Mouse (Mus musculus): ENCODE results near the gene Tmem40.

Tmem40 gene

DNA sequence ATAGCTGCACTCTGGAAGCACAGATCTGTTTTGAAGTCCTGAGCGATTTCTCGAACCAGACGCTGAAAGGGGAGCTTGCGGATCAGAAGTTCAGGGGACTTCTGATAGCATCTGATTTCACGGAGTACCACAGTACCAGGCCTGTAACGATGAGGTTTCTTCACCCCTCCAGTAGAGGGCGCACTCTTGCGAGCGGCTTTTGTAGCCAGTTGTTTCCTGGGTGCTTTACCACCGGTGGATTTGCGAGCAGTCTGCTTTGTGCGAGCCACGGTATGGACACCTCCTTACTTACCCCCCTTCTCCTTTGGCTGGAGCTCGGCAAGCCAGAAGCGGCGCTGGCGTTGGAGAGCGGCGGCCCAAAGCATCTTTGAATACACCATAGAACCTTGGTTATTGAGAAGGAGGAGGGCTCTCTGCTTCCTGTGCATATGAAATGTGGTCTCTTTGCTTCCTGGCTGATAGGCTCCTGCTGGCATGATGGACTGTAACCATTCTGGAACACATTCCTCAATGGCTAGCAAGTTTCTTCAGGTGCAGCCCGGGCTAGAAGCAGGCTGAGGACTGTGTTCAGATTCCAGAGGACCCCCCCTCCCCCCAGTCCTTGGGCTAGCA lies 8.0 kb upstream of the Tmem40 start:
- DNase-seq (ENCODE audit: extremely low read depth, low read depth): no peak

DNA sequence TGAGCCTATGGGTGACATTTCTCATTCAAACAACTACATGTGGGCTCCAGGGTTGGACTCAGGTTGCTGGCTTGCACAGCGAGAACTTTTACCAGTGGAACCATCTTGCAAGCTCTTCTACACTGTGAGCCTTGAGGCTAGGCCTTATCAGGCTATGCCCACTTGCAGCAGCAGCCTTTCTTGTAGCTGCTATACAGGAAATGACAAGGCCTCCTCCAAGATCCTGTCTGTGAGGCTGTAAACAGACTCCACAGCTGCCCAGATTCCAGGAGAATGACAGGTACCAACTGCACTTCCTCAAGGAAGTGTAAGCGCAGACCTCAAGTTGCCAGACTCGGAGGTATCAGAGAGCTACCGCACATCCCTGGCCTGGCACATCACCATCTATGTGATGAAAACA lies 6.0 kb upstream of the Tmem40 start:
- DNase-seq (ENCODE audit: extremely low read depth, low read depth): peak; percentile 69

GRCm38 (mm10) chr6:115767357-115767756 lies 5.1 kb upstream of the Tmem40 start:
- no peak for DNase-seq (ENCODE audit: extremely low read depth, low read depth)

- DNase-seq (ENCODE audit: extremely low read depth, low read depth): no peak
These were observed 2.0 kb upstream of the Tmem40 start for GRCm38 (mm10) chr6:115764179-115764578.

GRCm38 (mm10) chr6:115760982-115761381 lies 1.2 kb downstream of the Tmem40 start:
- DNase-seq (ENCODE audit: extremely low read depth, low read depth): no peak

DNA sequence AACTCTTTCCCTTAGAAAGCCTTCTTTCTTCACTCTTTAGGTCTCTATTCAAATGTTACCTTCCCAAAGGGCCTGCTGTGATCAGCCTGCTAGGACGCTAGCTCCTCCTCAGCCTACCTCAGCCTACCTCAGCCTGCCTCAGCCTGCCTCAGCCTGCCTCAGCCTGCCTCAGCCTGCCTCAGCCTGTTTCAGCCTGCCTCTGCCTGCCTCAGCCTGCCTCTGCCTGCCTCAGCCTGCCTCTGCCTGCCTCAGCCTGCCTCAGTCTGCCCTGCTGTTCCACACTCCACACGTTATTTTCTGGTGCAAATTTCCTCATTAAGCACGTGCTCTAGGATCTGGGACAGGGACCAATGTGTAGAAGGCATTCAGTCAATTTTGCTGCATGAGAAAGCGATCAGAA lies 2.1 kb downstream of the Tmem40 start:
- no peak for DNase-seq (ENCODE audit: extremely low read depth, low read depth)

GRCm38 (mm10) chr6:115759461-115759860 lies 2.7 kb downstream of the Tmem40 start:
- no peak for DNase-seq (ENCODE audit: extremely low read depth, low read depth)

DNA sequence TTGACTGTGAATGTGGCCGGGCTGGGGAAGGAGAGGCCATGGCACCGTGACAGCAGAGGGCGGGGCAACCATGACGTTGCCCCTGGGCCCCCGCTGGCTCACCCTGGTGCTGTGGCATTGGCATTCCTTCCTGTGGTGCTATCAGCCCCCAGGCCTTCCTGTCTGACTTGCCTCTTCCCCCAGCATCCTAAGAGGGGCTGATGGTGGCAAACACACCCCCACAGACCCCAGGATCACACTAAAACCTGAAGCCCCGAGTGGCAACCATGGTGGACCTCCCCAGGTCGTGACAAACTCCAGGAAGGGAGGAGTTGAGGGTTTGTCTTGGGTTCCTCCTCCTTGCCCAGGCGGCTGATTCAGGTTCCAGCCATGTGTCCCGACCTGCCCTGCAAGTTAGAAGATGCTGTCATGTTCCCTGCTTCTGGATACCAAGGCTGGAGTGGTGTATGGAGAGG lies 3.2 kb downstream of the Tmem40 start:
- no peak for DNase-seq (ENCODE audit: extremely low read depth, low read depth)

GRCm38 (mm10) chr6:115755536-115755935 lies 6.7 kb downstream of the Tmem40 start:
- DNase-seq (ENCODE audit: extremely low read depth, low read depth): peak; percentile 66

DNA sequence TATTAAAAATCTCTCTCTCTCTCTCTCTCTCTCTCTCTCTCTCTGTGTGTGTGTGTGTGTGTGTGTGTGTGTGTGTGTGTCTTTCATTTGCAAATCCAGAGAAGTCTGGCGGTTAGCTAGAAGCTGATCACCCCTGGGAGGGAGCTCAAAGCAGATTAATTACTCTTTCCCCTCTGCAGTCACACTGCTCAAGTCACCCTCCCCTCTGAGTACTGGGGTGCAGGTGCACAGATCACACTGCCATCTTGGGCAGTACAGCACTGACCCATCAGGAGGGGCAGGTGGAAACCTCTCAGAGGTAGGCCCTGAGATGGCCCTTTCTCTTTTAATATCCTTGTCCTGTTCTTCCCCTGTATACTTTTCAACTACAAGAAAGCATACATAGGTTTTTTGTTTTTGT lies 15.9 kb downstream of the Tmem40 start:
- DNase-seq (ENCODE audit: extremely low read depth, low read depth): no peak

- DNase-seq (ENCODE audit: extremely low read depth, low read depth): no peak
These were observed 18.6 kb downstream of the Tmem40 start for GRCm38 (mm10) chr6:115743569-115743968.

- DNase-seq (ENCODE audit: extremely low read depth, low read depth): no peak
These were observed 23.2 kb downstream of the Tmem40 start for GRCm38 (mm10) chr6:115739056-115739455.

DNA sequence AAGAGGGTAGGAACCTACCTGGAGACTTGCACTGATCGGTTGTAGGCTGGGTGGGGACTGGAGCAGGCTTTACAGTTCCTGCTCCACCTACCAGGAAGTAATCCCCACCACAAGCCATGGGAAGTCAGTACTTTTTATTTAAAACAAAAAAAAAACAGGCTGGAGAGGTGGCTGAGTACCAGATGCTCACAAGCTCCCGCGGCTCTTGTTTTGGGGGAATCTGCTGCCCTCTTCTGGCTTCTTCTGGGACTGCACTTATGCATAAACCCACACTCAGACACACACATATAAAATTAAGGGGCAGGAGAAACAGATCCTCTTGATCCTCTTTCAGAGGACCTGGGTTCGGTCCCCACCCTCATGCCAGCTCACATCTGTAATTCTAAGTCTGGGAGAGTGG lies 27.3 kb downstream of the Tmem40 start:
- DNase-seq (ENCODE audit: extremely low read depth, low read depth): no peak

- no peak for DNase-seq (ENCODE audit: extremely low read depth, low read depth)
These were observed 29.8 kb downstream of the Tmem40 start for GRCm38 (mm10) chr6:115732341-115732928.

DNA sequence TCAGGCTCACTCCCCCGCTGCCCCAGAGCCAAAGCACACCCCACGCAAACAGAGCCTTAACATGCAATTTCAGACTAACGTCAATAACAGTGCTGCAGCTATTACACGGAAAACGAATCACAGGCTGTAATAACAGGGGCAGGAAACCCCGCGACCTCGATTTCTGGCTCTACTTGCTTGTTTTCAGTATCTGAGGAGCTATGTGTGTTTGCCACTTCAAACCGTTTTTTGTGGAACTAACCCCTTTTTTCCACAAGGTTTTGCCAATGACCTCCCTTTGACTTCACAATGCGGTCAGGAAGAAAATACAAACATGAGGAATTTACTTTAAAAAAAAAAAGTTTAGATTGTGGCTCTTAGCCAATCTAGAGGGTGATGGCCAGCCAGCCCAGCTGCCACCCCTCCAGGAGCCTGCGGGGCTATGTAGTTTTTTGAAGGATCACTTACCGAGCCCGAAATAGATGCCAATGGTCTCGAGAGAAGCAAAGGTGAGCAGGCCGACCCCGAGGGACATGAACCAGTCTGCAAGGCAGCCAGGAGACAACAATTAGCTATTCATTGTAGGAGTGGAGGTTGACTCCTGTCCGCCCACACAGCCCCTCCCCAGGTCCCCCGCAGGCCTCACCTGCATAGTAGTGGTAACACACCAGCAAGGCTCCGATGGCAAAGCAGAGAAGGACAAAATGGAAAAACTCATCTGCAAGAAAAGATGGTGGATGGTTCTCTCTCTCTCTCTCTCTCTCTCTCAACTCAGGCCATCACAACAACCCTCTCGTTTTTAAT lies 31.5 kb downstream of the Tmem40 start:
- DNase-seq (ENCODE audit: extremely low read depth, low read depth): no peak

- DNase-seq (ENCODE audit: extremely low read depth, low read depth): no peak
These were observed 34.6 kb downstream of the Tmem40 start for GRCm38 (mm10) chr6:115727570-115727969.

GRCm38 (mm10) chr6:115727108-115727507 lies 35.1 kb downstream of the Tmem40 start:
- peak; percentile 36 for DNase-seq (ENCODE audit: extremely low read depth, low read depth)

- DNase-seq (ENCODE audit: extremely low read depth, low read depth): no peak
These were observed 40.0 kb downstream of the Tmem40 start for GRCm38 (mm10) chr6:115722246-115722645.

GRCm38 (mm10) chr6:115717715-115718558 lies 44.3 kb downstream of the Tmem40 start:
- DNase-seq (ENCODE audit: extremely low read depth, low read depth): no peak

DNA sequence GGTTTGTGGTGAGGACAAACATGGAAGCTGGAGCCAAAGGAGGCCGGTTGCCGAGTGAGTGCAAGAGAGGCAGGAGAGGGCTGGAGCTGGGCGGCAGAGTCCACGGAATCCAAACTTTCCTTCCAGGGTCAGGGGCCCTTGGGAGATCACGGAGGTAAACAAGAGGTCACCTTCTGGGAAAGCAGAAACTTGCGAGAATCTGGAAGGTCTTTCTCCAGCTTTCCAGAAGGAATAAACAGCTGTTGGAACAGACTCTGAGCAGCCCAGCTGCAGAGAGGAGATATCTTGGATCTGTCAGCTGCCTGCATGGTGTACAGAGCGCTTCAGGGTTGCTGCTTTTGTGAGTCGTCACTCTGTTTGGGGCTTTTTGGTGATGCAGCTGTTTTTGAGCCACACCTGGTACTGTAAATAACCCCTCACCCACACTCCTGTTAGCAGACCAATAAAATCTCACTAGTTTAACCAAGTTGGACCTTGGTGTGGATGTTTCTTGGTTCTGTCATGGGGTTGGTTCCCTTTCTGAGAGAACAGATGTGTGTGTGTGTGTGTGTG lies 45.0 kb downstream of the Tmem40 start:
- no peak for DNase-seq (ENCODE audit: extremely low read depth, low read depth)

DNA sequence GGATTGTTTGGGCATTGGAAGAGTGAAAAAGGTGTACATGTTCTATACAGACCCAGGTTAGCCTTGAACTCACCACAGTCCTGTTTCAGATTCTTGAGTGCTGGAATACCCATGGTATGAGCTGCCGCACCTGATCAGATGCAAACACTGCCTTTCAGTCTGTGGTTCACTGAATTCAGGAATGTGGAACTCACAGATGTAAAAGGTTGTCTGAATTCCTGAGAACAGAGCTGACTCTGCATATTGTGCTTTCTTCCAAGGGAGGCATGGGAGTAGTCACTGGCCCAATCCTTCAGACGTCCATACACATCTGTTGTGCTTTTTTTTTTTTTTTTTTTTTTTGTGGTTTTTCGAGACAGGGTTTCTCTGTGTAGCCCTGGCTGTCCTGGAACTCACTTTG lies 50.9 kb downstream of the Tmem40 start:
- no peak for DNase-seq (ENCODE audit: extremely low read depth, low read depth)
